ENCODE assay signal across 11 mouse cellular contexts in genomic region chr3:80801827-80802310, GRCm38 (mm10). TPM values are rescaled to one million over a fixed set of nuclear protein-coding genes. Genes with fewer than 3 reads are reported as not detected.
DNase-seq lines count a peak whose midpoint lies in the region; ATAC-seq and TF ChIP-seq lines count a peak whose summit lies in the region.
"Had no signal": no experiment of that assay in that cellular context is flagged by ENCODE, and none has a peak within 500 bp of the region (broad histone marks: within the 10 kb centered on the region; RNA-seq: fewer than 3 reads in every experiment).

No protein-coding gene starts in this region.

- no peaks in the 10 kb centered on the region; the same call in 1 of the 2 replicates for H3K4me1 ChIP-seq in intestine, postnatal 0 days (replicated peaks; ENCODE audit: control insufficient read depth, insufficient read depth, low read length)
- peaks cover 11% of the 10 kb centered on the region; the same call in 1 of the 2 replicates for H3K4me1 ChIP-seq in intestine, embryonic 15.5 days (replicated peaks)
- H3K4me1 ChIP-seq in forebrain, embryonic 10.5 days = peaks cover 34% of the 10 kb centered on the region
- H3K4me1 ChIP-seq in hindbrain, postnatal 0 days (ENCODE audit: insufficient read depth, low read length) = peaks cover 8% of the 10 kb centered on the region; the same call in 1 of the 2 replicates
- peaks cover 6% of the 10 kb centered on the region; the same call in 1 of the 2 replicates for H3K4me1 ChIP-seq in neural tube, embryonic 12.5 days

- 0 out of 2 replicates have a peak overlapping the region, but pooled peaks have one; percentile 35 for H3K4me3 ChIP-seq in intestine, postnatal 0 days (ENCODE audit: low read depth, low read length)
- no peak overlapping the region for H3K4me3 ChIP-seq in intestine, embryonic 15.5 days (replicated peaks)
- peak overlapping the region; percentile 59 for H3K4me3 ChIP-seq in forebrain, embryonic 10.5 days
- H3K4me3 ChIP-seq in hindbrain, postnatal 0 days (ENCODE audit: low read length) = peak overlapping the region; percentile 65
- H3K4me3 ChIP-seq in neural tube, embryonic 12.5 days = peak overlapping the region; percentile 56

- no peak for ATAC-seq in intestine, postnatal 0 days
- no peak for ATAC-seq in intestine, embryonic 15.5 days
- ATAC-seq in hindbrain, postnatal 0 days = no peak
- ATAC-seq in neural tube, embryonic 12.5 days (ENCODE audit: low FRiP score, low read depth) = no peak
- no peak for ATAC-seq in megakaryocyte, adult 5-6 weeks (ENCODE audit: poor library complexity, severe bottlenecking)

- no peak overlapping the region for H3K27ac ChIP-seq in intestine, postnatal 0 days (ENCODE audit: low read depth, low read length)
- no peak overlapping the region for H3K27ac ChIP-seq in intestine, embryonic 15.5 days
- no peak overlapping the region for H3K27ac ChIP-seq in forebrain, embryonic 10.5 days
- peak overlapping the region; percentile 95 for H3K27ac ChIP-seq in hindbrain, postnatal 0 days
- H3K27ac ChIP-seq in neural tube, embryonic 12.5 days = no peak overlapping the region

- H3K4me2 ChIP-seq in intestine, postnatal 0 days (replicated peaks; ENCODE audit: low read depth) = peak overlapping the region; percentile 72; the same call in 1 of the 2 replicates
- H3K4me2 ChIP-seq in intestine, embryonic 15.5 days (replicated peaks) = no peak overlapping the region
- H3K4me2 ChIP-seq in hindbrain, postnatal 0 days (ENCODE audit: low read depth, low read length) = peak overlapping the region; percentile 69
- peak overlapping the region; percentile 79 for H3K4me2 ChIP-seq in neural tube, embryonic 12.5 days (replicated peaks)

- no peak for DNase-seq in forebrain, embryonic 10.5 days (ENCODE audit: extremely low spot score, low spot score)
- DNase-seq in hindbrain, postnatal 0 days (ENCODE audit: low spot score) = no peak
- no peak for DNase-seq in kidney, postnatal 25 days
- DNase-seq in gastrocnemius, adult 18-20 months (ENCODE audit: low spot score) = no peak
- DNase-seq: adrenal gland, postnatal 36 days; thymus, adult 2 months had no signal

- no peak overlapping the region for H3K9ac ChIP-seq in intestine, postnatal 0 days (ENCODE audit: low read depth, low read length)
- no peak overlapping the region for H3K9ac ChIP-seq in intestine, embryonic 15.5 days
- peak overlapping the region; percentile 73 for H3K9ac ChIP-seq in hindbrain, postnatal 0 days (replicated peaks; ENCODE audit: low read length)
- H3K9ac ChIP-seq in neural tube, embryonic 12.5 days = peak overlapping the region; percentile 73

- 37% methylated on average over 6 of the region's 6 CpGs for WGBS in intestine, postnatal 0 days
- WGBS in intestine, embryonic 15.5 days = 24% methylated on average over 6 of the region's 6 CpGs
- WGBS in forebrain, embryonic 10.5 days = 23% methylated on average over 6 of the region's 6 CpGs
- 7% methylated on average over 6 of the region's 6 CpGs for WGBS in hindbrain, postnatal 0 days
- 15% methylated on average over 6 of the region's 6 CpGs for WGBS in neural tube, embryonic 12.5 days

- TF ChIP-seq CTCF in intestine, postnatal 0 days (IDR thresholded peaks at IDR 0.05; ENCODE audit: low read depth) = no peak
- TF ChIP-seq CTCF in hindbrain, postnatal 0 days (IDR thresholded peaks at IDR 0.05; ENCODE audit: low read depth) = no peak

- H3K9me3 ChIP-seq in intestine, postnatal 0 days (ENCODE audit: control insufficient read depth) = no peaks in the 10 kb centered on the region
- H3K9me3 ChIP-seq in intestine, embryonic 15.5 days = no peaks in the 10 kb centered on the region
- no peaks in the 10 kb centered on the region for H3K9me3 ChIP-seq in forebrain, embryonic 10.5 days
- no peaks in the 10 kb centered on the region for H3K9me3 ChIP-seq in hindbrain, postnatal 0 days (ENCODE audit: low read length)
- no peaks in the 10 kb centered on the region for H3K9me3 ChIP-seq in neural tube, embryonic 12.5 days

- no peaks in the 10 kb centered on the region for H3K36me3 ChIP-seq in intestine, postnatal 0 days (ENCODE audit: control insufficient read depth, insufficient read depth)
- H3K36me3 ChIP-seq in intestine, embryonic 15.5 days = no peaks in the 10 kb centered on the region
- no peaks in the 10 kb centered on the region for H3K36me3 ChIP-seq in forebrain, embryonic 10.5 days (replicated peaks)
- H3K36me3 ChIP-seq in hindbrain, postnatal 0 days (ENCODE audit: insufficient read depth, low read length) = no peaks in the 10 kb centered on the region
- H3K36me3 ChIP-seq in neural tube, embryonic 12.5 days = no peaks in the 10 kb centered on the region

- peaks cover 27% of the 10 kb centered on the region for H3K27me3 ChIP-seq in intestine, postnatal 0 days (replicated peaks; ENCODE audit: control insufficient read depth, insufficient read depth, low read length)
- peaks cover 19% of the 10 kb centered on the region for H3K27me3 ChIP-seq in intestine, embryonic 15.5 days (replicated peaks)
- peaks cover 53% of the 10 kb centered on the region for H3K27me3 ChIP-seq in forebrain, embryonic 10.5 days (ENCODE audit: poor library complexity, severe bottlenecking)
- H3K27me3 ChIP-seq in hindbrain, postnatal 0 days (ENCODE audit: insufficient read depth, low read length) = no peaks in the 10 kb centered on the region
- no peaks in the 10 kb centered on the region for H3K27me3 ChIP-seq in neural tube, embryonic 12.5 days (replicated peaks)

RNA-seq across cellular contexts. Expression of gene Gria2, which starts 0.8 kb away (rescaled TPM):
- 0.76 and 0.93 TPM in 2 replicates for polyA plus RNA-seq in intestine, postnatal 0 days (2015; fragmentation: Nextera tagmentation; extraction: Ambion mirVana)
- polyA plus RNA-seq in intestine, embryonic 15.5 days (2015; fragmentation: Nextera tagmentation; extraction: Ambion mirVana) = 2.4 TPM in 2 replicates
- polyA plus RNA-seq in forebrain, embryonic 10.5 days (2016; fragmentation: Nextera tagmentation; extraction: Ambion mirVana) = 1.0 and 1.8 TPM in 2 replicates
- total RNA-seq in hindbrain, postnatal 0 days (2014; rRNA removed) = 131 and 132 TPM in 2 replicates
- 149 and 159 TPM in 2 replicates for polyA plus RNA-seq in hindbrain, postnatal 0 days (2015; fragmentation: Nextera tagmentation; extraction: Ambion mirVana)
- 49.4 and 50.0 TPM in 2 replicates for polyA plus RNA-seq in neural tube, embryonic 12.5 days (2016; fragmentation: Nextera tagmentation; extraction: Ambion mirVana)
- under 1 TPM; 0.07 to 0.14 TPM for total RNA-seq in gastrocnemius, adult 18-20 months (2021)
- not detected in 2 replicates for total RNA-seq in megakaryocyte, adult 5-6 weeks (2015)
- not detected in 2 replicates for total RNA-seq in megakaryocyte, adult 5-6 weeks (2017)
- total RNA-seq: heart, postnatal 25 days had no signal

Comparison
In these comparisons a context has a peak if more than half of its experiments do, and no peak if none do; other contexts are left out.
1. H3K9ac ChIP-seq: peak in hindbrain, postnatal 0 days (single experiment) and neural tube, embryonic 12.5 days (single experiment); none in intestine, postnatal 0 days (single experiment) and intestine, embryonic 15.5 days (single experiment).
2. RNA of gene Gria2, which starts 0.8 kb away (polyA plus RNA-seq): 149 to 159 TPM in hindbrain, postnatal 0 days and 49.4 to 50.0 TPM in neural tube, embryonic 12.5 days; 2.4 TPM in intestine, embryonic 15.5 days, 1.0 to 1.8 TPM in forebrain, embryonic 10.5 days and 0.76 to 0.93 TPM in intestine, postnatal 0 days; every median in the first group is over 10 times any median in the second.